Mouse (Mus musculus) intestine, postnatal 0 days (tissue): ENCODE results near the gene Drc3. TPM values are rescaled to one million over a fixed set of nuclear protein-coding genes. Genes with fewer than 3 reads are reported as not detected.

ENCODE experiments used
- ATAC-seq: fragments of 200-750 bp; cut with Nextera tagmentation; 2 replicates; pipeline ENCODE4 v1.8.0; 2017; ENCODE audit warnings: mild to moderate bottlenecking, moderate TSS enrichment, moderate library complexity
- H3K27ac ChIP-seq: fragments of 300-500 bp; sonication (generic); 2 replicates; pipeline ENCODE4 v1.5.1; 2014; ENCODE audit warnings: mild to moderate bottlenecking, low read depth, low read length, moderate library complexity
- H3K27me3 ChIP-seq: fragments of 300-500 bp; sonication (generic); replicated peaks from 2 replicates; pipeline ENCODE4 v1.6.1; 2014; ENCODE audit warnings: low read length, mixed read lengths; ENCODE audit not compliant: control insufficient read depth, insufficient read depth
- H3K36me3 ChIP-seq: fragments of 300-500 bp; sonication (generic); 2 replicates; pipeline ENCODE4 v1.6.1; 2014; ENCODE audit warnings: mild to moderate bottlenecking, moderate library complexity; ENCODE audit not compliant: control insufficient read depth, insufficient read depth
- H3K4me1 ChIP-seq: fragments of 300-500 bp; sonication (generic); replicated peaks from 2 replicates; pipeline ENCODE4 v1.6.1; 2014; ENCODE audit warnings: antibody characterized with exemption, low read length, mixed read lengths; ENCODE audit not compliant: control insufficient read depth, insufficient read depth
- H3K4me2 ChIP-seq: fragments of 300-500 bp; sonication (generic); replicated peaks from 2 replicates; pipeline ENCODE4 v1.6.1; 2014; ENCODE audit warnings: low read depth, mild to moderate bottlenecking, moderate library complexity
- H3K4me3 ChIP-seq: fragments of 300-500 bp; sonication (generic); 2 replicates; pipeline ENCODE4 v1.5.1; 2014; ENCODE audit warnings: low read depth, low read length
- H3K9ac ChIP-seq: fragments of 300-500 bp; sonication (generic); 2 replicates; pipeline ENCODE4 v1.6.1; 2014; ENCODE audit warnings: mild to moderate bottlenecking, low read depth, low read length
- H3K9me3 ChIP-seq: fragments of 300-500 bp; sonication (generic); 2 replicates; pipeline ENCODE4 v1.6.1; 2016; ENCODE audit warnings: mixed run types; ENCODE audit not compliant: control insufficient read depth
- CTCF ChIP-seq: sonication (generic); IDR thresholded peaks from 2 replicates; pipeline ENCODE4 v1.5.1; 2016; ENCODE audit warnings: low read depth, mild to moderate bottlenecking, control low read depth, antibody characterized with exemption, moderate library complexity
- WGBS: fragments of 180-500 bp; shearing (Covaris S2); extraction: QIAGEN DNeasy Blood & Tissue Kit; methylation state at CpG from one replicate; pipeline ENCODE4 v1.1.7; 2014; 5-methylcytosine and 5-hydroxymethylcytosine counted together
- polyA plus RNA-seq: library from polyadenylated mRNA; unstranded; fragments of >200 nt; fragmentation: Nextera tagmentation; extraction: Ambion mirVana; gene quantifications from 2 replicates; pipeline ENCODE4 v1.2.1, GENCODE M21; 2015

The Drc3 gene
- polyA plus RNA-seq, 1 experiment from 2014 or later, result 1.7 TPM

DNA sequence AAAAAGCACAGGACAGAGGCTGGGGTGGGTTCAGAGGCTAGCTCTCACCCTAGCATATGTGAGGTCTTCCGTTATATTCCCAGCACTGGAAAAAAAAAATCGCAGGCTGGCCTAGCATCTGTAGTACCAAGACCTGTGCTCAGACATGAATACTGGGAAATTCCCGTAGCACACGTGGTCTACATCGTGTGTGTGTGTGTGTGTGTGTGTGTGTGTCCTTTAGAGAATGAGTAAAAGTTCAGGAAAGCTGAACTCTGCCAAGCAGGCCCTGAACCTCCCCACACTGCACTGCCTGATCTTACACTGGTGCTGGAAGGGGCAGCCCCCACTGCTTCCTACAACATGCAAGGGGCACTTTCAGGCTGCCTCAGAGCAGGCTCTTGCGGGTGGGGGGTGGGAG is 21.4 kb downstream of the Drc3 start:
- H3K9me3 ChIP-seq, result no peaks in the 10 kb centered on the region
- no peaks in the 10 kb centered on the region for H3K36me3 ChIP-seq
- H3K4me2 ChIP-seq, result no peak overlapping the region
- no peak for ATAC-seq
- 85% methylated on average over 6 of the region's 6 CpGs for WGBS
- no peak overlapping the region for H3K27ac ChIP-seq
- H3K4me1 ChIP-seq, result no peaks in the 10 kb centered on the region
- TF ChIP-seq CTCF, result no peak
- no peak overlapping the region for H3K4me3 ChIP-seq
- no peaks in the 10 kb centered on the region for H3K27me3 ChIP-seq
- H3K9ac ChIP-seq, result no peak overlapping the region

DNA sequence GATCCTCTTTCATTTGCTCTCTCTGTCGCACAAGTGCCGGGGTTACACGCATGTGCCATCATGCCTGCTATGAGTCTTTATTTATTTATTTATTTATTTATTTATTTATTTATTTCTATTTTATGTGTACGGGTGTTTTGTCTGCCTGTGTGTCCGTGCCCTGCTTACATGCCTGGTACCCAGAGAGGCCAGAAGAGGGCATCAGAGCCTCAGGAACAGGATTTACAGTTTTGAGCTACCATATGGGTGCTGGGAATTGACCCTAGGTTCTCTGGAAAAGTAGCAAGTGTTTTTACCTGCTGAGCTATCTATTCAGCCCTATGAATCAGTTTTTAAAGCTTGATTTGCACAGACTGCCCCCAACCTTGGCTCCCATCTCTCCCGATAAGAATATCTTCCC is 30.4 kb downstream of the Drc3 start:
- H3K27me3 ChIP-seq, result no peaks in the 10 kb centered on the region
- H3K4me1 ChIP-seq, result peaks cover 4% of the 10 kb centered on the region
- H3K9me3 ChIP-seq, result no peaks in the 10 kb centered on the region
- 91% methylated on average over 6 of the region's 6 CpGs for WGBS
- no peak overlapping the region for H3K4me3 ChIP-seq
- 0 out of 2 replicates have a peak, but pooled peaks have one; percentile 23 for TF ChIP-seq CTCF
- no peaks in the 10 kb centered on the region for H3K36me3 ChIP-seq
- no peak overlapping the region for H3K4me2 ChIP-seq
- no peak for ATAC-seq
- H3K27ac ChIP-seq, result no peak overlapping the region
- no peak overlapping the region for H3K9ac ChIP-seq

DNA sequence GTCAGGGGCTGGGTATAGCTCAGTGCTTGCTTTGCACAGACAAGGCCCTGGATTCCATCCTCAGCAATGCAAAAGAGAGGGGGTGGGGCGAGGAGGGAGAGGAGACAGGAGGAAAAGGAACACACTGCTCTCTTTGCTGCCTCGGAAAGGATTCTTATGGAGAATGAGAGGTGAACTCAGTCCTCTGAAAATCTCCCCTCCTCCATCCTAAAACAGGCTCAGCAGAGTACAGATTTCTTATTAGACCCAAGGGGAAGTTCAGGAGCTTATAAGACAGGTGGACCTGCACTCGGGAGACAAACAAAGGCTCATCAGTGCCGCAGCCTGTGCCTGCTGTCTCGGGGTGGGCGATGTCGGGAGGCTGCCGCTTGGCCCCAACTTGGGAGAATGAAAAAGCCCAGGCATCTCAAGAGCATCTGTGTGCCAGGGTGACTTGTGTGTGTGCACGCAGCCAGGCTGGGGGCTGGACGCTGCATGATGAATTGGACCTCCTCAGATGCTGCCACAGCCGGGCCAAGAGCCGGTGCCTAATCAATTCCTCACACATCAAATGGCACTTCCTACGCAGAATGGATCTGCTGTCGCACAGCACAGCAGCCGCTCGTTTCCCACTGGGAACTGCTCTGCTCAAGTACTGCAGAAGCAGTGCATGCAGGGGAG is 31.8 kb downstream of the Drc3 start:
- Histone ChIP-seq H3K27ac (no peak overlapping the region), H3K27me3 (no peaks in the 10 kb centered on the region), H3K4me3 (no peak overlapping the region), H3K9ac (no peak overlapping the region), H3K4me2 (no peak overlapping the region), H3K36me3 (no peaks in the 10 kb centered on the region), H3K4me1 (peaks cover 8% of the 10 kb centered on the region), H3K9me3 (no peaks in the 10 kb centered on the region)
- TF ChIP-seq CTCF, result no peak
- no peak for ATAC-seq
- WGBS, result 37% methylated on average over 16 of the region's 16 CpGs

DNA sequence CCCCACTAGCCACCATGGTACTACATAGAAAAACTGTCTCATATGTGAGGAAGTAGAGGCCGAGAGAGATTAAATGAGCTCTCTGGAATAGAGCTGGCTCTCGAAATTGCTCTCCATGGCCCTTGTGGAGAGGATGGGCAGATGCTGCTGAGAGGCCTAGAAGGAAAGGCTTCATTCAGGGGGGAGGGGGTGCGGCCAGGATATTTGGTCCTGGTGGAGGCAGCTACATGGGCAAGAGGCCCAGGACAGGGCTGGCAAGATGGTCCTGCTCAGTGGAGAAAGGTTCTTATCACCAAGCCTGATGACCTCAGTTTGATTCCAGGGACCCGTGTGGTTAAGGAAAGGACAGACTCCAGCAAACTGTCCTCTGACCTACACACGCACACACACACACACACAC is 32.8 kb downstream of the Drc3 start:
- H3K9me3 ChIP-seq, result no peaks in the 10 kb centered on the region
- H3K27me3 ChIP-seq, result no peaks in the 10 kb centered on the region
- H3K36me3 ChIP-seq, result no peaks in the 10 kb centered on the region
- no peak overlapping the region for H3K27ac ChIP-seq
- no peak for ATAC-seq
- H3K4me2 ChIP-seq, result no peak overlapping the region
- H3K9ac ChIP-seq, result no peak overlapping the region
- WGBS, result 77% methylated on average over 5 of the region's 5 CpGs
- no peak overlapping the region for H3K4me3 ChIP-seq
- H3K4me1 ChIP-seq, result peaks cover 8% of the 10 kb centered on the region
- TF ChIP-seq CTCF, result no peak

DNA sequence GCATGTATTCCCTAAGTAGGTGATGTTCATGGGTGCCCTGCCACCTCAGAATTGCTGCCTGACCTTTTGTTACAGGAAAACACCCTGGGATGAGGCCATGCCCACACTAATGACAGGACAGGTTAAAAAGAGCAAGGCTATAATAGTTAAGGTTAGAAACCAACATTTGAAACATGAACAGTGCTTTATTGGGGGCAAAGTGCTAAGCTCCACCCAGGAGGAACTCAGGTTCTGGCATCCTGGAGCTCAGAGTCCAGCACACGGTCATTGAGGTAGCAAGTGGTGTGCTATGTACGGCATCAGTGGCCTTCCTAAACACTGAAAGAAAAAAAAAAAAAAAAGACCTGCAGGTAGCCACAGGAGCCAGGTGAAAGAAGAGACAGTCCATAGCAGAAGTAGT is 34.8 kb downstream of the Drc3 start:
- no peak overlapping the region for H3K4me3 ChIP-seq
- peak overlapping the region; percentile 81 for H3K27ac ChIP-seq
- H3K4me1 ChIP-seq, result peaks cover 8% of the 10 kb centered on the region
- H3K9me3 ChIP-seq, result no peaks in the 10 kb centered on the region
- TF ChIP-seq CTCF, result no peak
- no peak overlapping the region for H3K9ac ChIP-seq
- no peaks in the 10 kb centered on the region for H3K27me3 ChIP-seq
- no peaks in the 10 kb centered on the region for H3K36me3 ChIP-seq
- peak; percentile 93 for ATAC-seq
- WGBS, result 38% methylated on average over 2 of the region's 2 CpGs
- H3K4me2 ChIP-seq, result no peak overlapping the region; the same call in none of the 2 replicates

DNA sequence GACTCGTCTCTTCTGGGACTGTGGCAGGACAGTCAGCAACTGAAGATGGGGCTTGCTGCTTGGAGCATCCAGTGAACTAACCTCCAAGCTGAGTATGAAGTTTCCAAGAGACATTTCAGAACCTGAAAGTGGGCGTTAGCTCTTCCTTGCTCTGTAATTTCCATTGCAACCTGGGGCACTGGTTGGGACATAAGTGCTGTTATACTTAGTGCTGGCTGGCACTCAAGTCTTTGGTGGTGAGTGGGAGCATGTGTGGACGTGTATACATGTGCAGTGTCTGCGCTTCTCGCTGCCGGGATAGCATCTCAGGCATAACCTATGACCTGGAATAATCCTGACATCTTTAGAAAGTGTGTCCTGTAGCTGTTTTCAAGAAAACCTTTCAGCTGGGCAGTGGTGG is 38.2 kb downstream of the Drc3 start:
- peaks cover 6% of the 10 kb centered on the region; the same call in 1 of the 2 replicates for H3K36me3 ChIP-seq
- peaks cover 8% of the 10 kb centered on the region for H3K4me1 ChIP-seq
- WGBS, result 82% methylated on average over 6 of the region's 6 CpGs
- no peak overlapping the region for H3K4me3 ChIP-seq
- no peak for ATAC-seq
- H3K27me3 ChIP-seq, result no peaks in the 10 kb centered on the region
- no peak overlapping the region for H3K27ac ChIP-seq
- H3K9me3 ChIP-seq, result no peaks in the 10 kb centered on the region
- no peak for TF ChIP-seq CTCF
- H3K4me2 ChIP-seq, result no peak overlapping the region
- H3K9ac ChIP-seq, result no peak overlapping the region
